Mouse (Mus musculus): ENCODE results near the gene Tubb5. TPM values are rescaled to one million over a fixed set of nuclear protein-coding genes. Genes with fewer than 3 reads are reported as not detected.

Tubb5 gene
- polyA plus RNA-seq, 1 experiment from 2014 or later = 1,543 TPM

GRCm38 (mm10) chr17:35822564-35822963, 15.5 kb downstream of the Tubb5 start:
- no peak for DNase-seq (ENCODE audit: low spot score, missing footprints)

GRCm38 (mm10) chr17:35821439-35822430, 16.4 kb downstream of the Tubb5 start, which contains the start of gene Ier3:
Ier3 (plus strand) TSS chr17:35821684.
- Histone ChIP-seq H3K36me3 (ENCODE audit: control insufficient read depth, insufficient read depth, low read length) (no peaks in the 10 kb centered on the region; the same call in 1 of the 2 replicates), H3K4me1 (ENCODE audit: control insufficient read depth, insufficient read depth, low read length) (peaks cover 24% of the 10 kb centered on the region), H3K27ac (ENCODE audit: low read depth, low read length) (no peak within 1 kb of the TSS), H3K9me3 (ENCODE audit: control insufficient read depth, low read length) (no peaks in the 10 kb centered on the region), H3K27me3 (ENCODE audit: control insufficient read depth, insufficient read depth, low read length) (peaks cover 21% of the 10 kb centered on the region), H3K4me2 (peak within 1 kb of the TSS; percentile 92), H3K9ac (ENCODE audit: low read length) (peak within 1 kb of the TSS; percentile 76), H3K4me3 (ENCODE audit: low read depth, low read length) (peak within 1 kb of the TSS; percentile 58)
- DNase-seq (ENCODE audit: low spot score, missing footprints) = peak; percentile 95
- peak; percentile 25; the same call in 1 of the 2 replicates for ATAC-seq (ENCODE audit: low FRiP score)
- WGBS = under 1% methylated on average over 62 of the region's 62 CpGs

More at GRCm38 (mm10) chr17:35822564-35822963, 15.5 kb downstream of the Tubb5 start:
- Histone ChIP-seq H3K27me3 (ENCODE audit: control insufficient read depth, insufficient read depth, low read length) (peaks cover 21% of the 10 kb centered on the region), H3K36me3 (ENCODE audit: control insufficient read depth, insufficient read depth, low read length) (no peaks in the 10 kb centered on the region; the same call in 1 of the 2 replicates), H3K9ac (ENCODE audit: low read length) (peak overlapping the region; percentile 76), H3K4me2 (peak overlapping the region; percentile 92), H3K4me3 (ENCODE audit: low read depth, low read length) (peak overlapping the region; percentile 58), H3K9me3 (ENCODE audit: control insufficient read depth, low read length) (no peaks in the 10 kb centered on the region), H3K27ac (ENCODE audit: low read depth, low read length) (peak overlapping the region; percentile 48; the same call in 1 of the 2 replicates), H3K4me1 (ENCODE audit: control insufficient read depth, insufficient read depth, low read length) (peaks cover 24% of the 10 kb centered on the region)
- ATAC-seq (ENCODE audit: low FRiP score) = peak; percentile 22
- 2% methylated on average over 11 of the region's 11 CpGs for WGBS

DNA sequence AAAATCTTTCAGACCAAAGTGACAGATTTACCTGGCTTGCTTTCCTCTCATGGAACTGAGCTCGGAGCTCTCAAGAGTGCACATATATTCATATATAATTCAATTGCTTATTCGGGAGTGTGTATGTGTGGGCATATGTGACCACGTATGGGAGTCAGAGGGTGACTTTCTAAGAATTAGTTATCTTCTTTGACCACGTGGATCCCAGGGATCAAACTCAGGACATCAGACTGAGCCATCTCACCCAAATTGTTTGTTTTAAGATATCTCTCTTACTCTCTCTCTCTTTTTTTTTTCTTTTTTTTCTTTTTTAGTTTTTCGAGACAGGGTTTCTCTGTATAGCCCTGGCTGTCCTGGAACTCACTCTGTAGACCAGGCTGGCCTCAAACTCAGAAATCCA, 18.0 kb downstream of the Tubb5 start:
- no peaks in the 10 kb centered on the region for H3K9me3 ChIP-seq (ENCODE audit: control insufficient read depth, low read length)
- H3K36me3 ChIP-seq (ENCODE audit: control insufficient read depth, insufficient read depth, low read length) = no peaks in the 10 kb centered on the region
- no peak overlapping the region for H3K9ac ChIP-seq (ENCODE audit: low read length)
- peaks cover 21% of the 10 kb centered on the region for H3K27me3 ChIP-seq (ENCODE audit: control insufficient read depth, insufficient read depth, low read length)
- H3K4me1 ChIP-seq (ENCODE audit: control insufficient read depth, insufficient read depth, low read length) = peaks cover 24% of the 10 kb centered on the region
- H3K4me3 ChIP-seq (ENCODE audit: low read depth, low read length) = no peak overlapping the region
- no peak overlapping the region for H3K27ac ChIP-seq (ENCODE audit: low read depth, low read length)
- DNase-seq (ENCODE audit: low spot score, missing footprints) = no peak
- no peak for ATAC-seq (ENCODE audit: low FRiP score)
- H3K4me2 ChIP-seq = no peak overlapping the region
- 77% methylated on average over 5 of the region's 5 CpGs for WGBS

GRCm38 (mm10) chr17:35817226-35817625, 20.9 kb downstream of the Tubb5 start:
- Histone ChIP-seq H3K9ac (ENCODE audit: low read length) (no peak overlapping the region), H3K4me1 (ENCODE audit: control insufficient read depth, insufficient read depth, low read length) (peaks cover 13% of the 10 kb centered on the region), H3K36me3 (ENCODE audit: control insufficient read depth, insufficient read depth, low read length) (no peaks in the 10 kb centered on the region; the same call in 1 of the 2 replicates), H3K27ac (ENCODE audit: low read depth, low read length) (no peak overlapping the region), H3K4me3 (ENCODE audit: low read depth, low read length) (no peak overlapping the region), H3K4me2 (no peak overlapping the region), H3K27me3 (ENCODE audit: control insufficient read depth, insufficient read depth, low read length) (peaks cover 21% of the 10 kb centered on the region), H3K9me3 (ENCODE audit: control insufficient read depth, low read length) (no peaks in the 10 kb centered on the region)
- DNase-seq (ENCODE audit: low spot score, missing footprints) (no peak), ATAC-seq (ENCODE audit: low FRiP score) (no peak)
- WGBS = 55% methylated on average over 10 of the region's 10 CpGs

- Histone ChIP-seq H3K4me2 (no peak overlapping the region), H3K9me3 (ENCODE audit: control insufficient read depth, low read length) (no peaks in the 10 kb centered on the region), H3K4me3 (ENCODE audit: low read depth, low read length) (no peak overlapping the region), H3K9ac (ENCODE audit: low read length) (no peak overlapping the region), H3K27ac (ENCODE audit: low read depth, low read length) (no peak overlapping the region), H3K36me3 (ENCODE audit: control insufficient read depth, insufficient read depth, low read length) (no peaks in the 10 kb centered on the region; the same call in 1 of the 2 replicates), H3K27me3 (ENCODE audit: control insufficient read depth, insufficient read depth, low read length) (peaks cover 20% of the 10 kb centered on the region), H3K4me1 (ENCODE audit: control insufficient read depth, insufficient read depth, low read length) (peaks cover 7% of the 10 kb centered on the region)
- DNase-seq (ENCODE audit: low spot score, missing footprints) (no peak), ATAC-seq (ENCODE audit: low FRiP score) (no peak)
- 38% methylated on average over 8 of the region's 14 CpGs for WGBS
Measured at GRCm38 (mm10) chr17:35816686-35817085, 21.4 kb downstream of the Tubb5 start.

DNA sequence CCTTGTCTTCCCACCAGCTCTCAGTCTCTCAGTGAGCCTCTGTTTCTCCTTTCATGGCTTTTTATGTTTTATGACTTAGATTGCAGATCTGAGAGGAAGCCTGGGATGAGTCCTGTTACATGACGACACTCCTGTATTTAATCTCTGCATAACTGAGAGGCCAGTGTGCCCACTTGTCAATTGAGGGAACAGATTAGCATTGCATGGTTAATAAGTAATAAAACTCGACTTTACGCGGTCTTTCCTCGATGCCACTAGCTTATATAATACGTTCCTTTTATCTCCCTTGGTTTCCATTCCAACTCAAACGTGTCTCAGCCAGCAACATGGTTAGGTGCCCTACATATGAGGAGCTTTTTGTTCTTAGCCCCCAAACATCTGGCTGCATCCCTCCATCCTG, 22.3 kb downstream of the Tubb5 start:
- Histone ChIP-seq H3K27ac (ENCODE audit: low read depth, low read length) (no peak overlapping the region), H3K27me3 (ENCODE audit: control insufficient read depth, insufficient read depth, low read length) (peaks cover 12% of the 10 kb centered on the region), H3K9me3 (ENCODE audit: control insufficient read depth, low read length) (no peaks in the 10 kb centered on the region), H3K4me2 (no peak overlapping the region), H3K9ac (ENCODE audit: low read length) (no peak overlapping the region), H3K4me1 (ENCODE audit: control insufficient read depth, insufficient read depth, low read length) (no peaks in the 10 kb centered on the region), H3K4me3 (ENCODE audit: low read depth, low read length) (no peak overlapping the region), H3K36me3 (ENCODE audit: control insufficient read depth, insufficient read depth, low read length) (no peaks in the 10 kb centered on the region; the same call in 1 of the 2 replicates)
- DNase-seq (ENCODE audit: low spot score, missing footprints) = no peak
- WGBS = 77% methylated on average over 7 of the region's 7 CpGs
- ATAC-seq (ENCODE audit: low FRiP score) = no peak

- H3K27me3 ChIP-seq (ENCODE audit: control insufficient read depth, insufficient read depth, low read length) = peaks cover 3% of the 10 kb centered on the region; the same call in 1 of the 2 replicates
- no peak for ATAC-seq (ENCODE audit: low FRiP score)
- 75% methylated on average over 6 of the region's 6 CpGs for WGBS
- no peak overlapping the region for H3K27ac ChIP-seq (ENCODE audit: low read depth, low read length)
- no peaks in the 10 kb centered on the region for H3K9me3 ChIP-seq (ENCODE audit: control insufficient read depth, low read length)
- no peak overlapping the region for H3K4me3 ChIP-seq (ENCODE audit: low read depth, low read length)
- no peaks in the 10 kb centered on the region for H3K4me1 ChIP-seq (ENCODE audit: control insufficient read depth, insufficient read depth, low read length)
- H3K4me2 ChIP-seq = no peak overlapping the region
- no peak for DNase-seq (ENCODE audit: low spot score, missing footprints)
- no peaks in the 10 kb centered on the region; the same call in 1 of the 2 replicates for H3K36me3 ChIP-seq (ENCODE audit: control insufficient read depth, insufficient read depth, low read length)
- H3K9ac ChIP-seq (ENCODE audit: low read length) = no peak overlapping the region
Measured at GRCm38 (mm10) chr17:35814678-35815077, 23.4 kb downstream of the Tubb5 start.

- H3K36me3 ChIP-seq (ENCODE audit: control insufficient read depth, insufficient read depth, low read length) = no peaks in the 10 kb centered on the region; the same call in 1 of the 2 replicates
- H3K27ac ChIP-seq (ENCODE audit: low read depth, low read length) = no peak overlapping the region
- no peak overlapping the region for H3K4me2 ChIP-seq
- no peaks in the 10 kb centered on the region for H3K4me1 ChIP-seq (ENCODE audit: control insufficient read depth, insufficient read depth, low read length)
- whole genome bisulfite sequencing = 88% methylated on average over 7 of the region's 7 CpGs
- H3K9me3 ChIP-seq (ENCODE audit: control insufficient read depth, low read length) = no peaks in the 10 kb centered on the region
- no peak overlapping the region for H3K9ac ChIP-seq (ENCODE audit: low read length)
- no peaks in the 10 kb centered on the region for H3K27me3 ChIP-seq (ENCODE audit: control insufficient read depth, insufficient read depth, low read length)
- no peak overlapping the region for H3K4me3 ChIP-seq (ENCODE audit: low read depth, low read length)
- ATAC-seq (ENCODE audit: low FRiP score) = no peak
- no peak for DNase-seq (ENCODE audit: low spot score, missing footprints)
Measured at GRCm38 (mm10) chr17:35813653-35814052, 24.5 kb downstream of the Tubb5 start.

DNA sequence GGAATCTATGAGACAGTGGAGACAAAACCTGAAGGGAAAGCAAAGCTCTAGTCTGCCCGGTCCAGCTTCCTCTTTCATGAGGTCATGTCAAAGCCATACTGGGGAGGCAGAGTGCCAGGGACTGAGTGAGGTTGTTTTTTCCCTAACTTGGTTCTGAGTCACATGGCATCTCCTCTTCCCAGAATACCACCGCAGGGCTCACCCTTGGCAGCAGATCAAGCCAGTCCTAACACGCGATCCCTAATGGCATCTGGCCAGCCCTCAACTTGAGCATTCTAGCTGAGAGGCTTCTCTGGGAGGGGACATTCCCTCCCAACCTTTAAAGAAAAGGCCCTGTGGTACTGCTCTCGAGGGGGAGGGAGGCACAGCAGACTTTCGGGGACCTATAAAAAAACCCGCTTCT, 24.9 kb downstream of the Tubb5 start:
- Histone ChIP-seq H3K9me3 (ENCODE audit: control insufficient read depth, low read length) (no peaks in the 10 kb centered on the region), H3K4me1 (ENCODE audit: control insufficient read depth, insufficient read depth, low read length) (no peaks in the 10 kb centered on the region), H3K27me3 (ENCODE audit: control insufficient read depth, insufficient read depth, low read length) (no peaks in the 10 kb centered on the region), H3K36me3 (ENCODE audit: control insufficient read depth, insufficient read depth, low read length) (no peaks in the 10 kb centered on the region; the same call in 1 of the 2 replicates), H3K9ac (ENCODE audit: low read length) (no peak overlapping the region), H3K4me3 (ENCODE audit: low read depth, low read length) (no peak overlapping the region), H3K4me2 (no peak overlapping the region), H3K27ac (ENCODE audit: low read depth, low read length) (no peak overlapping the region)
- 81% methylated on average over 7 of the region's 7 CpGs for WGBS
- ATAC-seq (ENCODE audit: low FRiP score) (no peak), DNase-seq (ENCODE audit: low spot score, missing footprints) (no peak)
